Mouse (Mus musculus): ENCODE data around the gene Pianp. TPM values are rescaled to one million over a fixed set of nuclear protein-coding genes. Genes with fewer than 3 reads are reported as not detected.
A peak's percentile ranks its signal among the peaks of the same experiment; 100 is the strongest.

The Pianp gene
- polyA plus RNA-seq, 1 experiment from 2014 or later, result 0.05 TPM

DNA sequence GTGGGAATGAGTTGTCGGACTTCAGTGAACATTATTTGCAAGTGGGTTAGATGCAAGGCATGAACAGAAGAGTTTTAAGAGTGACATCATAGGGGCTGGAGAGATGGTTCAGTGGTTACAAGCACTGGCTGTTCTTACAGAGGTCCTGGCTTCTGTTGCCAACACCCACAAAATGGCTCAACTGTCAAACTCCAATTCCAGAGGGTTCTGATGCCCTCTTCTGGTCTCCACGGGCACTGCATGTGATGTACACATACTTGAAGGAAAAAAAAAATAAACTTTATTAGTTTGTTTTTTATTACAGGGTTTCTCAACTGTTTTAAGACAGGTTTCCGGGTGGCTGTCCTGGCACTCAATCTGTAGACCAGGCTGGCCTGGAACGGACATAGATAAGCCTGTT lies 28.7 kb upstream of the Pianp start:
- Histone ChIP-seq H3K4me1 (replicated peaks) (peaks cover 33% of the 10 kb centered on the region), H3K27me3 (0 out of 2 replicates have a peak, but pooled peaks cover 4% of the 10 kb centered on the region), H3K9ac (no peak overlapping the region), H3K4me2 (no peak overlapping the region), H3K4me3 (replicated peaks) (no peak overlapping the region), H3K9me3 (replicated peaks) (peaks cover 3% of the 10 kb centered on the region; the same call in 1 of the 2 replicates), H3K27ac (no peak overlapping the region), H3K36me3 (peaks cover 10% of the 10 kb centered on the region)
- DNase-seq (peak; percentile 39), ATAC-seq (ENCODE audit: low read depth) (no peak)
- 58% methylated on average over 4 of the region's 4 CpGs for WGBS (ENCODE audit: insufficient replicate concordance)

DNA sequence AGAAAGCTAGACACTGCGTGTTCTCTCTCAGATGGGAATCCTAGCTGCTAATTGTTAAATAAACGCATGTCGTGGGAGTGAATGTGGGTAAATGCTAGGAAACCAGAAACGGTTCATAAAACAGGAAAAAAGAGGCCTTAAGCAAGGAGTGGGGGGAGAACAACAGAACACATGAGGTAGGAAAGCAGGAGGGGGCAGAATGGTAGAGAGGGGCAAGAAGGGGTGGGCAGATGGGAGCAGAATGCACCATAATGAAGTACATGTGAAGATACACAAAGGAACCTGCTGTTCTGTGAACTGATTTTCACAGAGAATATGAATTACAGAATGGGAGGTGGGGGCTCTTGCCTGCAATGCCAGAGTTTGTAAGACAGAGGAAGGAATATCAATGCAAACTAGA lies 4.3 kb upstream of the Pianp start:
- DNase-seq (no peak), ATAC-seq (ENCODE audit: low read depth) (no peak)
- no peak overlapping the region for H3K27ac ChIP-seq
- 63% methylated on average over 4 of the region's 4 CpGs for WGBS (ENCODE audit: insufficient replicate concordance)
- peaks cover 7% of the 10 kb centered on the region for H3K4me1 ChIP-seq (replicated peaks)
- H3K4me3 ChIP-seq (replicated peaks), result no peak overlapping the region
- no peaks in the 10 kb centered on the region for H3K36me3 ChIP-seq
- 0 out of 2 replicates have a peak, but pooled peaks cover 8% of the 10 kb centered on the region for H3K9me3 ChIP-seq (replicated peaks)
- H3K4me2 ChIP-seq, result no peak overlapping the region
- peaks cover 67% of the 10 kb centered on the region for H3K27me3 ChIP-seq
- no peak overlapping the region for H3K9ac ChIP-seq

DNA sequence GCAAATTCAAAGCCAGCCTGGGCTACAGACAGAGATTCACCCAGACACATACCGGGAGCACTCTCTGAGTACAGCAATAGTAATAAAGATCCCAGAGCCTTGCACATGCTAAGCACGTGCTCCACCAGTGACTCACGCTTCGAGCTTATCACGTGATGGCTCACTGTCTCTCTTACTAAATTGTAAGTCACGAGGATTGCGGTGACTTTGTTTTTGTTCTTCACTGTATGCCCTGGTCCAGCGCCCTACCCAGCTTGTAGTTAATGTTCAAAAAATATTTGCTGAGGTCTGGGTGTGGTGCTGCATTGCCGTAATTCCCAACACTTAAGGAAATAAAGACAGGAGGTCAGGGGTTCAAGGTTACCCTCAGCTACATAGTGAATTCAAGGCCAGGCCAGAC lies 3.1 kb upstream of the Pianp start:
- no peak for ATAC-seq (ENCODE audit: low read depth)
- WGBS (ENCODE audit: insufficient replicate concordance), result 73% methylated on average over 9 of the region's 9 CpGs
- no peak for DNase-seq

GRCm38 (mm10) chr6:124993876-124994275 lies 2.6 kb upstream of the Pianp start:
- Histone ChIP-seq H3K27ac (no peak overlapping the region), H3K9me3 (replicated peaks) (0 out of 2 replicates have a peak, but pooled peaks cover 8% of the 10 kb centered on the region), H3K4me2 (no peak overlapping the region), H3K36me3 (no peaks in the 10 kb centered on the region), H3K27me3 (peaks cover 81% of the 10 kb centered on the region), H3K9ac (no peak overlapping the region), H3K4me1 (replicated peaks) (peaks cover 9% of the 10 kb centered on the region), H3K4me3 (replicated peaks) (no peak overlapping the region)
- WGBS (ENCODE audit: insufficient replicate concordance), result 25% methylated on average over 11 of the region's 11 CpGs
- ATAC-seq (ENCODE audit: low read depth) (no peak), DNase-seq (no peak)

More for the DNA sequence above, 3.1 kb upstream of the Pianp start:
- no peak overlapping the region for H3K27ac ChIP-seq
- H3K9me3 ChIP-seq (replicated peaks), result 0 out of 2 replicates have a peak, but pooled peaks cover 8% of the 10 kb centered on the region
- no peak overlapping the region for H3K9ac ChIP-seq
- H3K36me3 ChIP-seq, result no peaks in the 10 kb centered on the region
- no peak overlapping the region for H3K4me3 ChIP-seq (replicated peaks)
- H3K4me2 ChIP-seq, result no peak overlapping the region
- peaks cover 75% of the 10 kb centered on the region for H3K27me3 ChIP-seq
- H3K4me1 ChIP-seq (replicated peaks), result peaks cover 9% of the 10 kb centered on the region

DNA sequence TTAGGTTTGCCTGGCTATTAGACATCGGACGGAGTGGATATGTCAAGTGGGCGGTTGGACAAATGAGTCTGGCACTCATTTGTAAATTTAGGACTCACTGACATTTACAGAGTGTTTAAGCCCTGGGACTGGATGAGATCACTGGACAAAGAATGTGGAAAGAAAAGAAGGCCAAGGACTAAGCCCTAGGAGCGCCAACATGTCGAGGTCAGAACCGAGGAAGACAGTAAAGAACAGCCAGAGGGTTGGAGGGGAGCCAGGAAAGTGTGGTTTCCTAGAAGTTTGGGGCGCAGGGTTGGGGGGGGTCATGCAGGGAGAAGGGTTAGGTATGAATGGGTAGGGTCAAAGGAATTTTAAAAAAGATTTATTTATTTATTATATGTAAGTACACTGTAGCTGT lies 1.2 kb upstream of the Pianp start:
- DNase-seq, result no peak
- WGBS (ENCODE audit: insufficient replicate concordance), result 73% methylated on average over 7 of the region's 7 CpGs
- Histone ChIP-seq H3K4me3 (replicated peaks) (no peak overlapping the region), H3K9me3 (replicated peaks) (0 out of 2 replicates have a peak, but pooled peaks cover 1% of the 10 kb centered on the region), H3K4me1 (replicated peaks) (peaks cover 9% of the 10 kb centered on the region), H3K9ac (no peak overlapping the region), H3K36me3 (no peaks in the 10 kb centered on the region), H3K4me2 (no peak overlapping the region), H3K27me3 (peaks cover 94% of the 10 kb centered on the region), H3K27ac (no peak overlapping the region)
- no peak for ATAC-seq (ENCODE audit: low read depth)

GRCm38 (mm10) chr6:124995831-124996403 lies 577 bp upstream of the Pianp start:
- no peak overlapping the region for H3K27ac ChIP-seq
- no peaks in the 10 kb centered on the region for H3K9me3 ChIP-seq (replicated peaks)
- H3K4me2 ChIP-seq, result no peak overlapping the region
- 38% methylated on average over 8 of the region's 8 CpGs for WGBS (ENCODE audit: insufficient replicate concordance)
- H3K4me3 ChIP-seq (replicated peaks), result no peak overlapping the region
- no peaks in the 10 kb centered on the region for H3K36me3 ChIP-seq
- peaks cover 9% of the 10 kb centered on the region for H3K4me1 ChIP-seq (replicated peaks)
- no peak overlapping the region for H3K9ac ChIP-seq
- ATAC-seq (ENCODE audit: low read depth), result no peak
- H3K27me3 ChIP-seq, result peaks cover 100% of the 10 kb centered on the region
- no peak for DNase-seq

GRCm38 (mm10) chr6:124998066-124998465 lies 1.6 kb downstream of the Pianp start:
- H3K27ac ChIP-seq, result no peak overlapping the region
- H3K4me1 ChIP-seq (replicated peaks), result peaks cover 9% of the 10 kb centered on the region
- no peaks in the 10 kb centered on the region for H3K36me3 ChIP-seq
- H3K9ac ChIP-seq, result no peak overlapping the region
- H3K4me2 ChIP-seq, result no peak overlapping the region
- no peak overlapping the region for H3K4me3 ChIP-seq (replicated peaks)
- no peaks in the 10 kb centered on the region for H3K9me3 ChIP-seq (replicated peaks)
- DNase-seq (no peak), ATAC-seq (ENCODE audit: low read depth) (no peak)
- peaks cover 100% of the 10 kb centered on the region for H3K27me3 ChIP-seq
- 11% methylated on average over 8 of the region's 8 CpGs for WGBS (ENCODE audit: insufficient replicate concordance)

DNA sequence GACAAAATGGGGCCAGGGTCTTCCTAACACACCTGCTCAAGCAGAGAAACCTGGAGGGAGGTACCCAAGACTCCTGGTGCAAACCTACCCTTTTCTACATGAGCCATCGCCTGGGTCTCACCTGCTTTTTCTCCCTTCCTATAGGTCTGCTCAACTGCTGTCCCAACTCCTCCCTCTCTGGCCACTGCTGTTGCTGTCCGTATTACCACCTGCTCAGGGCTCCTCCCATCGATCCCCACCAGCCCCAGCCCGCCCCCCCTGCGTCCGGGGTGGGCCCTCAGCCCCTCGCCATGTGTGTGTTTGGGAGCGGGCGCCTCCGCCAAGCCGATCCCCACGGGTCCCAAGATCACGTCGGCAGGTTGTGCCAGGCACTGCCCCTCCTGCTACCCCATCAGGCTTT lies 2.6 kb downstream of the Pianp start:
- Histone ChIP-seq H3K4me3 (replicated peaks) (no peak overlapping the region), H3K36me3 (no peaks in the 10 kb centered on the region), H3K9ac (no peak overlapping the region), H3K27ac (no peak overlapping the region), H3K4me2 (no peak overlapping the region), H3K4me1 (replicated peaks) (peaks cover 9% of the 10 kb centered on the region), H3K9me3 (replicated peaks) (no peaks in the 10 kb centered on the region), H3K27me3 (peaks cover 98% of the 10 kb centered on the region)
- no peak for ATAC-seq (ENCODE audit: low read depth)
- no peak for DNase-seq
- WGBS (ENCODE audit: insufficient replicate concordance), result 51% methylated on average over 13 of the region's 14 CpGs

GRCm38 (mm10) chr6:124999546-124999945 lies 3.1 kb downstream of the Pianp start:
- Histone ChIP-seq H3K27ac (no peak overlapping the region), H3K36me3 (no peaks in the 10 kb centered on the region), H3K4me1 (replicated peaks) (peaks cover 9% of the 10 kb centered on the region), H3K4me2 (no peak overlapping the region), H3K4me3 (replicated peaks) (no peak overlapping the region), H3K9ac (no peak overlapping the region), H3K27me3 (peaks cover 97% of the 10 kb centered on the region), H3K9me3 (replicated peaks) (no peaks in the 10 kb centered on the region)
- DNase-seq (no peak), ATAC-seq (ENCODE audit: low read depth) (no peak)
- 37% methylated on average over 10 of the region's 10 CpGs for WGBS (ENCODE audit: insufficient replicate concordance)

- peaks cover 16% of the 10 kb centered on the region for H3K4me1 ChIP-seq (replicated peaks)
- no peak overlapping the region for H3K4me3 ChIP-seq (replicated peaks)
- 34% methylated on average over 3 of the region's 3 CpGs for WGBS (ENCODE audit: insufficient replicate concordance)
- no peak overlapping the region for H3K9ac ChIP-seq
- H3K36me3 ChIP-seq, result no peaks in the 10 kb centered on the region
- ATAC-seq (ENCODE audit: low read depth) (no peak), DNase-seq (no peak)
- H3K4me2 ChIP-seq, result no peak overlapping the region
- H3K27ac ChIP-seq, result no peak overlapping the region
- H3K27me3 ChIP-seq, result peaks cover 62% of the 10 kb centered on the region
- no peaks in the 10 kb centered on the region for H3K9me3 ChIP-seq (replicated peaks)
These were observed 7.2 kb downstream of the Pianp start for GRCm38 (mm10) chr6:125003706-125004105.

DNA sequence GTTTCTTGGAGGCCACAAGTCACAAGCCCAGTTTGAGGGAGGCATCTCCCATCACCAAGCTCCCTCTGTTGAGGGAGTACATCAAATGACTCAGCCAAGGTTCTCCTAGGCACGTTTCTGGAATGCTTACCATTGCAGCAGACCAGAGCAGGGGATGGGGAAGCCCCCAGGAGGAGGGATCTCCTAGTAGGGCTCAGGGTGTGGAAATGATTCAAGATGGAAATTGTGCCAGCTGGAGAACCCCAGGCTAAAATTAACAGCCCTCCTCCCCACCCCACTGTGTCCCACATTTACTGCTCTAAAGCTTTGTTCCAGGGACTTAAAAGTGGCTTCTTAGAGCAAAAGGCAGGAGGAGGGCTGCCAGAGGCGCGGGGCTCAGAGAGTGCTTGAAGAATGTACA lies 8.6 kb downstream of the Pianp start:
- peaks cover 20% of the 10 kb centered on the region for H3K4me1 ChIP-seq (replicated peaks)
- H3K4me3 ChIP-seq (replicated peaks), result no peak overlapping the region
- no peaks in the 10 kb centered on the region for H3K9me3 ChIP-seq (replicated peaks)
- H3K4me2 ChIP-seq, result no peak overlapping the region
- peaks cover 48% of the 10 kb centered on the region for H3K27me3 ChIP-seq
- ATAC-seq (ENCODE audit: low read depth) (no peak), DNase-seq (no peak)
- 45% methylated on average over 3 of the region's 3 CpGs for WGBS (ENCODE audit: insufficient replicate concordance)
- H3K36me3 ChIP-seq, result no peaks in the 10 kb centered on the region
- no peak overlapping the region for H3K27ac ChIP-seq
- H3K9ac ChIP-seq, result no peak overlapping the region

DNA sequence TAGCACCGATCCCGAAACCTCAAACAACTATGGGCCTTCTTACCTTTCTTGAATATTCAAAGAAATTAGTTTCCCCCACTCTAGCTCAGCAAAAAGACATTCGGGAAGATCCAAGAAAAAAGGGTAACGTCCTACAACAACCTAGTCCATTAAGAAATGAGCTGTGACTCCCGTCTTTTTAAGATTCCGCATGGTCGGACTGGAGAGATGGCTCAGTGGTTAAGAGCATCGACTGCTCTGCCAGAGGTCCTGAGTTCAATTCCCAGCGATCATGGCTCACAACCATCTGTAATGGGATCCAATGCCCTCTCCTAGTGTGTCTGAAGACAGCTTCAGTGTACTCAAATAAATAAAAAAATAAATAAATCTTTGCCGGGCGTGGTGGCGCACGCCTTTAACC lies 11.6 kb downstream of the Pianp start:
- peak overlapping the region; percentile 90 for H3K4me3 ChIP-seq (replicated peaks)
- DNase-seq (no peak), ATAC-seq (ENCODE audit: low read depth) (no peak)
- peaks cover 46% of the 10 kb centered on the region for H3K4me1 ChIP-seq (replicated peaks)
- H3K36me3 ChIP-seq, result peaks cover 23% of the 10 kb centered on the region
- peak overlapping the region; percentile 81 for H3K4me2 ChIP-seq
- H3K27ac ChIP-seq, result peak overlapping the region; percentile 93
- H3K27me3 ChIP-seq, result peaks cover 18% of the 10 kb centered on the region
- WGBS (ENCODE audit: insufficient replicate concordance), result 33% methylated on average over 13 of the region's 13 CpGs
- no peaks in the 10 kb centered on the region for H3K9me3 ChIP-seq (replicated peaks)
- H3K9ac ChIP-seq, result peak overlapping the region; percentile 95

Data from liver, embryonic 13.5 days (tissue).